Mouse (Mus musculus): ENCODE results near the gene Map3k10. TPM values are rescaled to one million over a fixed set of nuclear protein-coding genes. Genes with fewer than 3 reads are reported as not detected.
A peak's percentile ranks its signal among the peaks of the same experiment; 100 is the strongest.

The Map3k10 gene
- polyA plus RNA-seq, 1 experiment = 99.4 TPM

DNA sequence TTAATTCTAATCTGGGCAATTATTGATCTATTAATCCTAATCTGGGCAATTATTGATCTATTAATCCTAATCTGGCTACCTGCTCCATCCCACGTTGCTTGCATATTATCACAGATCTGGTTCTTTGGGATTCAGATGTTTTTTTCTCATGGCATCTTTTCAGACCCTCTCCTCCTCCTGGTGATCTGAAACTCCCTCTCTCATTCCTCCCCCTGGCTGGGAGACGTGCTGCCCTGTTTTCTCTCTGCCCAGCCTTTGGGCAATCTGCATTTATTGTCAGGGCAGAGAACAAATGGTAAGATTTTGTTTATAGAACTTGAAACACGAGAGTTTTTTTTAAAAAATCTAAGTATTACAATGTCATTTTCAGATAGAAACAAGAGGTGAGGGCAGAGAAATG is 13.4 kb upstream of the Map3k10 start:
- 62% methylated on average over 3 of the region's 3 CpGs for WGBS
- Histone ChIP-seq H3K4me1 (ENCODE audit: control insufficient read depth, insufficient read depth, low read length) (peaks cover 4% of the 10 kb centered on the region; the same call in 1 of the 2 replicates), H3K4me3 (replicated peaks; ENCODE audit: insufficient read depth, low read depth, low read length) (no peak overlapping the region), H3K27ac (ENCODE audit: insufficient read depth, low read length) (no peak overlapping the region), H3K27me3 (ENCODE audit: control insufficient read depth, insufficient read depth, low read length) (no peaks in the 10 kb centered on the region)
- DNase-seq = no peak
- TF ChIP-seq POLR2A (IDR thresholded peaks at IDR 0.05; ENCODE audit: borderline replicate concordance, insufficient read depth, low read length) = no peak
- TF ChIP-seq CTCF (IDR thresholded peaks at IDR 0.05; ENCODE audit: borderline replicate concordance, insufficient read depth, low read depth, low read length) = no peak

DNA sequence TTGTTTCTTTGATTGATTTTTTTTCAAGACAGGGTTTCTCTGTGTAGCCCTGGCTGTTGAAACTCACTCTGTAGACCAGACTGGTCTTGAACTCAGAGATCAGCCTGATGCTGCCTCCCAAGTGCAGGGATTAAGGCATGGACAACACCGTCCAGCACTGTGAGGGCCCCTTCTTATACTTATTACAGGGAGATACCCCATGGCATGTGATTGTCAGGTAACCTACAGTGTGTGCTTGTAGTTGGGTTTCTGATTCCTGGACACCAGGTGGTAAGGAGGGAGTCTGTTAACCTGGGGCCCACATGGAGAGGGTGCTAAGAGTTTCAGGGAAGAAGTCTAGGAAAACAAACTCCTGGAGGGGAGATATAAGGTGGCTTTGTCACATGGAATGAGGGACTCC is 12.6 kb upstream of the Map3k10 start:
- Histone ChIP-seq H3K4me3 (replicated peaks; ENCODE audit: insufficient read depth, low read depth, low read length) (no peak overlapping the region), H3K4me1 (ENCODE audit: control insufficient read depth, insufficient read depth, low read length) (peaks cover 4% of the 10 kb centered on the region; the same call in 1 of the 2 replicates), H3K27me3 (ENCODE audit: control insufficient read depth, insufficient read depth, low read length) (no peaks in the 10 kb centered on the region), H3K27ac (ENCODE audit: insufficient read depth, low read length) (no peak overlapping the region)
- DNase-seq = no peak
- no peak for TF ChIP-seq CTCF (IDR thresholded peaks at IDR 0.05; ENCODE audit: borderline replicate concordance, insufficient read depth, low read depth, low read length)
- TF ChIP-seq POLR2A (IDR thresholded peaks at IDR 0.05; ENCODE audit: borderline replicate concordance, insufficient read depth, low read length) = no peak
- WGBS = 86% methylated on average over 1 of the region's 1 CpGs

DNA sequence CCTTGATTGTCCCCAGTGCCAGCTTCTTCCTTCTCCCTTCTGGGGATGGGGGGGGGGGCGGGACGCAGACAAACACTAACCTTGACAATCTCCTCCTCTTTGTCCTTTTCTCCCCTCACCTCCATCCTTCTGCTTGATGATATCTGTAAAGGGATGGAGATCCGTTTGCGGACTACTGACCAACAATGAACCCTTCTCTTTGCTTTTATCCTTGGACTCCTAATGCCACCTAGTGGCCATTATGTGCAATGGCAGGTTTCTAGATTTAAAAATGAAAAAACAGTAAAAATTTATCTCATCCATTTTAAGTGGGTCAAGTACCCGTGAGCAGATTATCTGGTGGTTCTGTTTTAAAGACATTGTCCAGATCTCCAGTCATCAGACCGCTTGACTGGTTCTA is 11.3 kb upstream of the Map3k10 start:
- WGBS = under 1% methylated on average over 6 of the region's 6 CpGs
- Histone ChIP-seq H3K27ac (ENCODE audit: insufficient read depth, low read length) (no peak overlapping the region), H3K4me3 (replicated peaks; ENCODE audit: insufficient read depth, low read depth, low read length) (no peak overlapping the region), H3K27me3 (ENCODE audit: control insufficient read depth, insufficient read depth, low read length) (no peaks in the 10 kb centered on the region), H3K4me1 (ENCODE audit: control insufficient read depth, insufficient read depth, low read length) (peaks cover 4% of the 10 kb centered on the region; the same call in 1 of the 2 replicates)
- peak; percentile 33; the same call in 1 of the 2 replicates for TF ChIP-seq CTCF (IDR thresholded peaks at IDR 0.05; ENCODE audit: borderline replicate concordance, insufficient read depth, low read depth, low read length)
- TF ChIP-seq POLR2A (IDR thresholded peaks at IDR 0.05; ENCODE audit: borderline replicate concordance, insufficient read depth, low read length) = no peak
- DNase-seq = peak in 1 of 2 experiments; percentile 50

DNA sequence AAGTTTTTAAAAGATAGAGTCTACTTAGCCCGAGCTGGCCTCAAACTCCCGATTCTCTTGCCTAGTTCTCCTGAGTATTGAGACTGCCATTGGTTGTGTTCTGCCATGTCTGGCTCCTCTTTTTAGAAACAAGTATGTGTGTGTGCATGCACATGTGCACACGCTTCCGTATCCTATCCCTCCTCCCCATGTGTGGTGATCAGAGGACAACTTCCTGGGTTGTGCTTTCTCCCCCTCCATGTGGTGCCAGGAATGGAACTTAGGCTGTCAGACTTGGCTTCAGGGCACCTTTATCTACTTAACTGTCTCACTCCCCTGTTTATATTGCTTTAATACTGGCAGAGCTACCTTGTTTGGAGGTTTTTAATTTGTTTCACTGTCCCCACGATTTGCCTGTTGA is 10.8 kb upstream of the Map3k10 start:
- Histone ChIP-seq H3K4me3 (replicated peaks; ENCODE audit: insufficient read depth, low read depth, low read length) (no peak overlapping the region), H3K4me1 (ENCODE audit: control insufficient read depth, insufficient read depth, low read length) (peaks cover 4% of the 10 kb centered on the region; the same call in 1 of the 2 replicates), H3K27ac (ENCODE audit: insufficient read depth, low read length) (no peak overlapping the region), H3K27me3 (ENCODE audit: control insufficient read depth, insufficient read depth, low read length) (no peaks in the 10 kb centered on the region)
- TF ChIP-seq CTCF (IDR thresholded peaks at IDR 0.05; ENCODE audit: borderline replicate concordance, insufficient read depth, low read depth, low read length) (no peak), POLR2A (IDR thresholded peaks at IDR 0.05; ENCODE audit: borderline replicate concordance, insufficient read depth, low read length) (no peak)
- DNase-seq = no peak
- 33% methylated on average over 5 of the region's 5 CpGs for WGBS

DNA sequence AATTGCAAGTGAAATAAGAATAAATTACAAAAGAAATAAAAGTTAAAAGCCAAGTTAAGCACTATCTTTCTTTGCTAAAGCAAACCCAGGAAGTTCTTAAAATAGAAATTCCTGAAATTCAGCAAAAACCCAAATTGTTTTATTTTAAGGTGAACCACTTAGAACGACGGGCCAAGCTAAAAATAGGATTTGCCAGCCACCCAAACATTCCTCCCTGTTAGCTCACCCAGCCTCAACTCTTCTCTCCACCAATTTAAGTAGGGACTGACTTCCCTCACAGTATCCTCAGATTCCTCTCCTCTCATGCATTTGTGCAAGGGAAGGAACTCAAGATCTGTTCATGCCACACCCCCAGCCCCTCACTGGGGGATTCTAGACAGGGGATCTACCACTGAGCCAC is 8.8 kb upstream of the Map3k10 start:
- 65% methylated on average over 2 of the region's 2 CpGs for WGBS
- no peaks in the 10 kb centered on the region for H3K27me3 ChIP-seq (ENCODE audit: control insufficient read depth, insufficient read depth, low read length)
- H3K27ac ChIP-seq (ENCODE audit: insufficient read depth, low read length) = no peak overlapping the region
- no peak for DNase-seq
- 0 out of 2 replicates have a peak, but pooled peaks cover 4% of the 10 kb centered on the region for H3K4me1 ChIP-seq (ENCODE audit: control insufficient read depth, insufficient read depth, low read length)
- TF ChIP-seq CTCF (IDR thresholded peaks at IDR 0.05; ENCODE audit: borderline replicate concordance, insufficient read depth, low read depth, low read length) (no peak), POLR2A (IDR thresholded peaks at IDR 0.05; ENCODE audit: borderline replicate concordance, insufficient read depth, low read length) (no peak)
- no peak overlapping the region for H3K4me3 ChIP-seq (replicated peaks; ENCODE audit: insufficient read depth, low read depth, low read length)

DNA sequence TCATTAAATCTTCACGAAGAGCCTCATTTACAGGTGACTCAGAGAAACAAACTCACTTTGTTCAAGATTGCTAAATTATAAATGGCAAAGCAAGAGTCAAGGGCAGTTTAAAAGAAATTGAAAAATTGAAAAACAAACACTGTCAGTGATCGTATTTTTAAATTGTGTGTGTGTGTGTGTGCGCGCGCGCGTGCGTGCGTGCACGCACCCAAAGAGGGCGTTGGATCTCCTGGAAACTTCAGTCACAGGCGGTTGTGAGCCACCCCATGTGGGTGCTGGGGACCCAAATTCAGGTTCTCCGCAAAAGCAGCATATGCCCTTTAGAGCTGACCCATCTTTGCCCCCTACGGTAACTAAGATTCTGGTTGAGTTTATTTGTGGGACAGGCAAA is 819 bp upstream of the Map3k10 start:
- no peak for TF ChIP-seq CTCF (IDR thresholded peaks at IDR 0.05; ENCODE audit: borderline replicate concordance, insufficient read depth, low read depth, low read length)
- TF ChIP-seq POLR2A (IDR thresholded peaks at IDR 0.05; ENCODE audit: borderline replicate concordance, insufficient read depth, low read length) = no peak
- H3K4me1 ChIP-seq (ENCODE audit: control insufficient read depth, insufficient read depth, low read length) = peaks cover 3% of the 10 kb centered on the region; the same call in 1 of the 2 replicates
- H3K4me3 ChIP-seq (replicated peaks; ENCODE audit: insufficient read depth, low read depth, low read length) = no peak overlapping the region
- 28% methylated on average over 14 of the region's 14 CpGs for WGBS
- no peaks in the 10 kb centered on the region for H3K27me3 ChIP-seq (ENCODE audit: control insufficient read depth, insufficient read depth, low read length)
- DNase-seq = peak in 1 of 2 experiments; percentile 22
- H3K27ac ChIP-seq (ENCODE audit: insufficient read depth, low read length) = no peak overlapping the region

- no peak for DNase-seq
- 3% methylated on average over 27 of the region's 38 CpGs for WGBS
- Histone ChIP-seq H3K4me3 (replicated peaks; ENCODE audit: insufficient read depth, low read depth, low read length) (peak overlapping the region; percentile 66), H3K4me1 (ENCODE audit: control insufficient read depth, insufficient read depth, low read length) (peaks cover 4% of the 10 kb centered on the region; the same call in 1 of the 2 replicates), H3K27ac (ENCODE audit: insufficient read depth, low read length) (peak overlapping the region; percentile 69), H3K27me3 (ENCODE audit: control insufficient read depth, insufficient read depth, low read length) (no peaks in the 10 kb centered on the region)
- no peak for TF ChIP-seq CTCF (IDR thresholded peaks at IDR 0.05; ENCODE audit: borderline replicate concordance, insufficient read depth, low read depth, low read length)
- TF ChIP-seq POLR2A (IDR thresholded peaks at IDR 0.05; ENCODE audit: borderline replicate concordance, insufficient read depth, low read length) = no peak
Observed at GRCm38 (mm10) chr7:27674195-27674521, 240 bp downstream of the Map3k10 start.

- H3K4me1 ChIP-seq (ENCODE audit: control insufficient read depth, insufficient read depth, low read length) = peaks cover 8% of the 10 kb centered on the region
- peak overlapping the region; percentile 69 for H3K27ac ChIP-seq (ENCODE audit: insufficient read depth, low read length)
- under 1% methylated on average over 51 of the region's 52 CpGs for WGBS
- DNase-seq = peak; percentile 52 to 67
- no peaks in the 10 kb centered on the region for H3K27me3 ChIP-seq (ENCODE audit: control insufficient read depth, insufficient read depth, low read length)
- no peak for TF ChIP-seq POLR2A (IDR thresholded peaks at IDR 0.05; ENCODE audit: borderline replicate concordance, insufficient read depth, low read length)
- TF ChIP-seq CTCF (IDR thresholded peaks at IDR 0.05; ENCODE audit: borderline replicate concordance, insufficient read depth, low read depth, low read length) = no peak
- H3K4me3 ChIP-seq (replicated peaks; ENCODE audit: insufficient read depth, low read depth, low read length) = peak overlapping the region; percentile 66
Observed at GRCm38 (mm10) chr7:27673575-27674131, 745 bp downstream of the Map3k10 start.

Measured in cerebellum, adult 2 months (tissue).